Mouse (Mus musculus): ENCODE measurements at regions not wholly inside any gene's neighbourhood (a gene's known extent, or its start where the extent isn't known, plus 50 kb on each side); places are given as distances from the start of the nearest gene placed in this dataset.

DNA sequence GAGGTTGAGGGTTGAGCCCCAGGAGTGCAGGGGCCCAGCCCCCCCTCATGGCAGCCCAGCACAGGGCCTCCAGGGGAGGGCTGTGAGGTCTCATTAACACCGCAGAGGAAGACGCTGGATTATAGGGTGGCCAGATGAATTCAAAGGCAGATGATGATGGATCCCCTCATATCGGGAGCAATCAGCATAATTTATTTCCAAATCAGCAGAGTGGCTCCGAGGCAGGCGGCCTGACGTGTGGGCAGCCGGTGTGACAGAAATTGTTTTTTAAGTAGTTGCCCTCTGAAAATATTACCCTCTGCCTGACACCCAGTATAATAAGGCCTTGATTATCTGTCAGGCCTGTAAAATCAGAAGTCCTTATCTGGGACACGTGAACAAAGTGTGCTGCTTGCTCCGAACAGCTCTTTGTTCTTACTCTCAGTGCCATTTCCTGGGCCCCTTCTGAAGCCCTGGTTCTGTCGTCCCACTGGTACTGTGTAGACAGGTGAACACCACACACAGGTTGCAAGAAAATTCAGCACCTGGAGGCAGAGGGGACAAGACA lies 303.0 kb upstream of the Rnf32 start:
- no peaks in the 10 kb centered on the region for H3K36me3 ChIP-seq (ENCODE audit: control insufficient read depth, insufficient read depth, low read length)
- no peak overlapping the region for H3K9ac ChIP-seq (ENCODE audit: low read depth, low read length)
- no peak overlapping the region for H3K4me3 ChIP-seq (ENCODE audit: low read depth, low read length)
- H3K9me3 ChIP-seq (ENCODE audit: control insufficient read depth, low read length), result no peaks in the 10 kb centered on the region
- H3K4me1 ChIP-seq (ENCODE audit: control insufficient read depth, insufficient read depth, low read length), result no peaks in the 10 kb centered on the region
- ATAC-seq (ENCODE audit: low read depth) (no peak), DNase-seq (ENCODE audit: low spot score) (no peak)
- no peak overlapping the region for H3K27ac ChIP-seq (replicated peaks; ENCODE audit: low read depth, low read length)
- no peak overlapping the region for H3K4me2 ChIP-seq (ENCODE audit: low read depth, low read length)
- no peaks in the 10 kb centered on the region for H3K27me3 ChIP-seq (replicated peaks; ENCODE audit: control insufficient read depth, insufficient read depth, low read length)
- WGBS, result 58% methylated on average over 10 of the region's 10 CpGs

DNA sequence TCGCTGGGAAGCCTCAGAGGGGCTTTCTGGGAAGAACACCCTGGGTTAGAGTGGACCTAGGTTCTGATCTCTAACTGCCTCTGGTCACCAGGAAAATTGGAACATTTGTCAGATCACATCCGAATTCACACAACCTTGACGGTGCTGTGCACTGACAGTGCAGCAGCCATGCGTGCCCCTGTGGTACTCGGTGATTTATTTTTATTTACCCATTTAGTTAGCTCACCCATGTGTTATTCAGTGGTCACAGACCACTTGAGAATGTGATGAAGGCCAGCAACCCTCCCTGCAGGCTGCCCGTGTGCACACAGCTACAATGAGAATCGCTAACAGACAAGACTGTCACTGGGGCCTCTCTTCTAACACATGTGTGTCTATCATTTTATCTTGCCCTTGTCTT lies 303.8 kb upstream of the Rnf32 start:
- no peak for ATAC-seq (ENCODE audit: low read depth)
- no peak overlapping the region for H3K27ac ChIP-seq (replicated peaks; ENCODE audit: low read depth, low read length)
- WGBS, result 76% methylated on average over 7 of the region's 7 CpGs
- no peaks in the 10 kb centered on the region for H3K4me1 ChIP-seq (ENCODE audit: control insufficient read depth, insufficient read depth, low read length)
- no peak overlapping the region for H3K4me2 ChIP-seq (ENCODE audit: low read depth, low read length)
- no peaks in the 10 kb centered on the region for H3K9me3 ChIP-seq (ENCODE audit: control insufficient read depth, low read length)
- DNase-seq (ENCODE audit: low spot score), result no peak
- H3K9ac ChIP-seq (ENCODE audit: low read depth, low read length), result no peak overlapping the region
- no peaks in the 10 kb centered on the region for H3K27me3 ChIP-seq (replicated peaks; ENCODE audit: control insufficient read depth, insufficient read depth, low read length)
- H3K4me3 ChIP-seq (ENCODE audit: low read depth, low read length), result no peak overlapping the region
- H3K36me3 ChIP-seq (ENCODE audit: control insufficient read depth, insufficient read depth, low read length), result no peaks in the 10 kb centered on the region

DNA sequence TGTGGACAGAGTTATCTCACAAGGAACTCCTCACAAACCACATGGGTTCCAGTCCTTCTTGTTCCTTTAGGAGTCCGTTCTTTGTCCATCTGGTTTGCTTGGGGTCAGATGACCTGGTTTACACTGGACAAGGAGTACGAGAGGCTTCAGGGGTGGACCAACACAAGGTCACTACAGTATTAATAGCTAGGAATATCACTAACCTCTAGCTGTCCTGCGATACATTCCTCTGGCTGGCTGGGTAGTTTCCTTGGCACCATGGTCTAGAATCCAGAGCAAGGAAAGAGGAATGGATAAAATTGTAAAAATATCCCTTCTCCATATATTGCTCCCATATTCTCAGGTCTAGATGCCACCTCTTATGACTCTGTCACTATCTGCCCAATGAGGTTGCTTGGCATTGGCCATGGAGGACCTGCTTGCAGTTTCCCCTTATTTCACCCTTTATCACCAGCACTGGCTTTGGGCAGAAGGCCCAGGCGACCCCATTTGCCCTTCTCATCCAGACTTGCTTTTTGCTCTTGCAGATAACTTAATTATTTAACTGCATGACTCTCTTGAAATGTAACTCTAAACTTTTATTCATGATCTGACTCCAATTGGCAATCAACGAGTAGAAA lies 310.9 kb upstream of the Rnf32 start:
- Histone ChIP-seq H3K4me2 (ENCODE audit: low read depth, low read length) (no peak overlapping the region), H3K27me3 (replicated peaks; ENCODE audit: control insufficient read depth, insufficient read depth, low read length) (no peaks in the 10 kb centered on the region), H3K9ac (ENCODE audit: low read depth, low read length) (no peak overlapping the region), H3K9me3 (ENCODE audit: control insufficient read depth, low read length) (no peaks in the 10 kb centered on the region), H3K4me1 (ENCODE audit: control insufficient read depth, insufficient read depth, low read length) (no peaks in the 10 kb centered on the region), H3K27ac (replicated peaks; ENCODE audit: low read depth, low read length) (no peak overlapping the region), H3K36me3 (ENCODE audit: control insufficient read depth, insufficient read depth, low read length) (no peaks in the 10 kb centered on the region), H3K4me3 (ENCODE audit: low read depth, low read length) (no peak overlapping the region)
- no peak for ATAC-seq (ENCODE audit: low read depth)
- 86% methylated on average over 5 of the region's 5 CpGs for WGBS
- DNase-seq (ENCODE audit: low spot score), result no peak

DNA sequence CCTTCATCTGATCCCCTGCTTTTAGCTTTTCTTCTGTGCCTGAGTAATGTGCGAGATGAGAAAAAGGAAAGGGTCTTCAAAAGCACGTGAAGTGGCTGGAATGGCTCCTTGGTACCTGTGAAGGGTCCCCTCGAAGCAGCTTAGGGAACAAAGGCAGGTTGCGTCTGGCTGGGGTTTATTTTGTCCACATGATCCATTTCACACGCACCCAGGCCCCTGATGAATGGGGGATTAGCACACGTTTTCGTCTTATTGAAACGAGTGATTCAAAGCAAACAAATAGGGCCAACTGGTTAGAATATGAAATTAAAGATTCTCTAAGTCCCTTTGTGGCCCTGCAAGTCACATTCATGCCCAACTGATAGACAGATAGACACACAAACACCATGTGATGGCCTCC lies 319.6 kb upstream of the Rnf32 start:
- Histone ChIP-seq H3K9me3 (ENCODE audit: control insufficient read depth, low read length) (no peaks in the 10 kb centered on the region), H3K27me3 (replicated peaks; ENCODE audit: control insufficient read depth, insufficient read depth, low read length) (no peaks in the 10 kb centered on the region), H3K36me3 (ENCODE audit: control insufficient read depth, insufficient read depth, low read length) (no peaks in the 10 kb centered on the region), H3K27ac (replicated peaks; ENCODE audit: low read depth, low read length) (no peak overlapping the region), H3K9ac (ENCODE audit: low read depth, low read length) (no peak overlapping the region), H3K4me1 (ENCODE audit: control insufficient read depth, insufficient read depth, low read length) (no peaks in the 10 kb centered on the region), H3K4me2 (ENCODE audit: low read depth, low read length) (no peak overlapping the region), H3K4me3 (ENCODE audit: low read depth, low read length) (no peak overlapping the region)
- 79% methylated on average over 8 of the region's 8 CpGs for WGBS
- DNase-seq (ENCODE audit: low spot score) (no peak), ATAC-seq (ENCODE audit: low read depth) (no peak)

DNA sequence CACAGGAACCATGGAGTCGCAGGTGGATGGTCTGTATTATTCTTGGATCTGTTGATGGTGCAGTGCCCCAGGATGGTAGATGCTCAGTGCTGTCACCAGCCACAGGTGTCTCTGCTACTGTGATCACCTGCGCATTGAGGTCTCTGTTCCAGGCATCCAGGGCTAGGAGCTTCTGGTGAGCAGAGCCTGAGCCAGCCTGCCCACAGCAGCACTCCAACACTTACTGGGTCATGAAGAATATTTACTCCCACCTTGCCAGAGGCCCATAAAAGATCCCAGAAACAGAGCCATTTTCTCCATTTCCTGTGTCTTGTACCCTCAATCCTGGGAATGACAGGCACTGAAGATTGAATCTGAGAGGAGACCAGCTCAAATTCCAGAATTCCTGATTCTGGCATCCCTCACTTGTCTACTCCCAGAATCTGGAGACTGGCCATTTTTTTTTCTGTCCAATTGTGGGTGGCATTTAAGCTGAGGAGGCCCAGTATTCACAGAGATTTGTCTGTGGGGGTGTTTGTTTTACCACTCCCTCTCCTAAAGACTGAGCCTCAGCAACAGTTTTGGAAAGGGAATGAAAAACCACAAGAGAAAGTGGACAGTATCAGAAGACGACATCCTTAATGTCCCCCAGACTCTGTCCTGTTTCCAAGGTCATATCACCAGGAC lies 322.1 kb upstream of the Rnf32 start:
- Histone ChIP-seq H3K4me1 (ENCODE audit: control insufficient read depth, insufficient read depth, low read length) (no peaks in the 10 kb centered on the region), H3K9me3 (ENCODE audit: control insufficient read depth, low read length) (no peaks in the 10 kb centered on the region), H3K4me2 (ENCODE audit: low read depth, low read length) (no peak overlapping the region), H3K9ac (ENCODE audit: low read depth, low read length) (no peak overlapping the region), H3K4me3 (ENCODE audit: low read depth, low read length) (no peak overlapping the region), H3K27me3 (replicated peaks; ENCODE audit: control insufficient read depth, insufficient read depth, low read length) (no peaks in the 10 kb centered on the region), H3K27ac (replicated peaks; ENCODE audit: low read depth, low read length) (no peak overlapping the region), H3K36me3 (ENCODE audit: control insufficient read depth, insufficient read depth, low read length) (no peaks in the 10 kb centered on the region)
- WGBS, result 90% methylated on average over 3 of the region's 3 CpGs
- ATAC-seq (ENCODE audit: low read depth) (no peak), DNase-seq (ENCODE audit: low spot score) (peak; percentile 2)

DNA sequence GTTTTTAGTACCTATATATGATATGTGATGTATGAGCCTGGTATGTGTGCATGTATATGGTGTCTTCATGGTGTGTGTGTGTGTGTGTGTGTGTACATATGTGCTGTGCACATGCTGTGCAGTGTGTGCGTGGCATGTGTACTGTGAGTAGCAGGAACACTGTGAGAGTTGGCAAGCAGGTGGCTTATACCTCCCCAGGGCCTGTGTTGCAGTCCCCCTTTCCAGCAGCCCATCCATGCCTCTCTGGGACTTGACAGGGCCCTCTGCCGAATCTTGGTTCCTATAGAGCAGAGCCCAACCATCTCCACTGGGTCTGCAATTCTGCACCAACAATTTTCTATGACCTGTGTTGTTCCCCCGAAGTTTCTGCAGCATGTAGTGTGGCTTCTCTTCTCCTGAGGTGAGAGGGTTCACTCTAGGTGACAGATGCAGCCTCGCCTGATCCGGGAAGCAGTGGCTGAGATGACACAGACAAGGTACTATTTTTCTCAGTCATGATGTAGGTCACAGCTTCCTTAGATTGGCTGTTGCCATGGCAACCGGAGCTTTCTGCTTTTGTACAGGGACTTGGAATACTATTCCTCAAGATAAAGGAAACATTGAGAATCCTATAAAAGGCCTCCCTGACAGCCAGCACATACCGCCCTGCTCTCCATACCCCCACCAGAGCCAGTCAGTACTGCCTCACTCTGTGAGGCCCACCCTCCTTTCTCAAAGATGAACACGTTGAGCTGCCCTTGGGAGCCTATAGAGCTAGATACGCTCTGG lies 336.0 kb upstream of the Rnf32 start:
- Histone ChIP-seq H3K4me2 (ENCODE audit: low read depth, low read length) (no peak overlapping the region), H3K27ac (replicated peaks; ENCODE audit: low read depth, low read length) (no peak overlapping the region), H3K4me3 (ENCODE audit: low read depth, low read length) (no peak overlapping the region), H3K9ac (ENCODE audit: low read depth, low read length) (no peak overlapping the region), H3K27me3 (replicated peaks; ENCODE audit: control insufficient read depth, insufficient read depth, low read length) (no peaks in the 10 kb centered on the region), H3K4me1 (ENCODE audit: control insufficient read depth, insufficient read depth, low read length) (no peaks in the 10 kb centered on the region), H3K36me3 (ENCODE audit: control insufficient read depth, insufficient read depth, low read length) (no peaks in the 10 kb centered on the region), H3K9me3 (ENCODE audit: control insufficient read depth, low read length) (no peaks in the 10 kb centered on the region)
- 72% methylated on average over 9 of the region's 9 CpGs for WGBS
- peak; percentile 9 for DNase-seq (ENCODE audit: low spot score)
- no peak for ATAC-seq (ENCODE audit: low read depth)

DNA sequence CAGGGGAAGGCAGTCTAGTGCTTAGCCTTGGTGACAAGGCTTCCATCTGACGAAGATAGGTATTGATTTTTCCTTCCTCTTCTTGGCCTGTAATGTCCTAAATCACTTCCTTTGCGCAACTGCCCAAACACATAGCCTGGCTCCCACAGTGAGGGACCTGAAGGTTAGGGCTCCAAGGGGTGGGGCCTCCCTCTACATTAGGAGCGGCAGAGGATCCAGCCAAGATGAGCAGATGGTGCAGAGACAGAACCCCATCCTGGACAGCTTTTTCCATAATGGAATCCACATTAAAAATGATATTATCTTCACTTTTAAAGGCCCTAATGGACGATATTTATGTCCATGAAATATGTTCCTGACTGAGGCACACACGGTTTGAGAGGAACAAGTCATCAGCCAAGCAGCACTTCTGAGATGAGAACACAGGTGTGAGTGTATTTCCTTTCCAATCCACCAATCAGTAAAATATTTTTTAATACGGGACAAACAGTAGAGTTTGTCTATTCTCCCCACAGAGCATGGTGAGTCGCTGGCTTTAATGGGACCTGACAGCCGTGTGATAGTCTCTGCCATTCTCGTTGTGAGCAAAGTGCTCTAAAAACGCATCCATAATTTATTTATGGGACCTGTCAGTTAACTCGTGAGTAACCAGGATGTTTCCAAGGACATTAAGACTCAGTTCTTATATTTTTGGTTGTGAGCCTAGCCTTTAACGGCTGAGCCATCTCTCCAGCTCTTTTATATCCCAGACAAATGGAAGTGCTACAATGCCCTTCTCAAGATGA lies 357.5 kb upstream of the Rnf32 start:
- DNase-seq (ENCODE audit: low spot score), result no peak
- H3K9ac ChIP-seq (ENCODE audit: low read depth, low read length), result no peak overlapping the region
- WGBS, result 80% methylated on average over 12 of the region's 12 CpGs
- H3K4me2 ChIP-seq (ENCODE audit: low read depth, low read length), result no peak overlapping the region
- no peaks in the 10 kb centered on the region for H3K36me3 ChIP-seq (ENCODE audit: control insufficient read depth, insufficient read depth, low read length)
- H3K27me3 ChIP-seq (replicated peaks; ENCODE audit: control insufficient read depth, insufficient read depth, low read length), result no peaks in the 10 kb centered on the region
- no peak overlapping the region for H3K27ac ChIP-seq (replicated peaks; ENCODE audit: low read depth, low read length)
- H3K4me1 ChIP-seq (ENCODE audit: control insufficient read depth, insufficient read depth, low read length), result 0 out of 2 replicates have a peak, but pooled peaks cover 4% of the 10 kb centered on the region
- ATAC-seq (ENCODE audit: low read depth), result no peak
- H3K4me3 ChIP-seq (ENCODE audit: low read depth, low read length), result no peak overlapping the region
- no peaks in the 10 kb centered on the region for H3K9me3 ChIP-seq (ENCODE audit: control insufficient read depth, low read length)

DNA sequence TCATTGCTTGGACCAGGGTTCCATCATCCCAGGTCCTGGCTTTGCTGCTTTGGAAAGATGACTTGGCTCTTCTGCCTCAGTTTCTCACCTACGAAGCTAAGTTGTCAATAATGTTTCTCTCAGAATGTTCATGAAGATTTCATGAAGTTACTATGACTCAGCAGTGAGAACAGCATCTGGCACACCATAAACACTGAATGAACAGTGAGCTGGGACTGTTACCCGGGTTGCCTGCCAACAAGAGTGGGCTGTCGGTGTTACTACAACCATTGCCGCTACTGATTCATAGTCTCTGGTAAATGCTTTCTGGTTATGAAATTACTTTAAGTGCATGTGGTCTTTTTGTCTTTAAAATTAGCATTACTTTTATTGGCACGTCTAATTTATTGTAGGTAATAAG lies 352.0 kb upstream of the Shh start:
- 90% methylated on average over 5 of the region's 5 CpGs for WGBS

More for the DNA sequence above, 352.0 kb upstream of the Shh start:
- H3K4me3 ChIP-seq (ENCODE audit: low read depth, low read length), result no peak overlapping the region
- DNase-seq (ENCODE audit: low spot score), result no peak
- no peaks in the 10 kb centered on the region for H3K36me3 ChIP-seq (ENCODE audit: control insufficient read depth, insufficient read depth, low read length)
- H3K9me3 ChIP-seq (ENCODE audit: control insufficient read depth, low read length), result no peaks in the 10 kb centered on the region
- no peak overlapping the region for H3K27ac ChIP-seq (replicated peaks; ENCODE audit: low read depth, low read length)
- no peak for ATAC-seq (ENCODE audit: low read depth)
- no peaks in the 10 kb centered on the region for H3K4me1 ChIP-seq (ENCODE audit: control insufficient read depth, insufficient read depth, low read length)
- H3K9ac ChIP-seq (ENCODE audit: low read depth, low read length), result no peak overlapping the region
- no peaks in the 10 kb centered on the region for H3K27me3 ChIP-seq (replicated peaks; ENCODE audit: control insufficient read depth, insufficient read depth, low read length)
- no peak overlapping the region for H3K4me2 ChIP-seq (ENCODE audit: low read depth, low read length)

Data from embryonic facial prominence, embryonic 14.5 days (tissue).